Mouse (Mus musculus) cerebellum, postnatal 4 days (tissue): ENCODE results near the gene Rbm5.

Experiments used
- DNase-seq, 2 experiments: peaks; one replicate each; pipeline ENCODE4 v3.0.0; 2022; ENCODE audit warnings: low spot score in 2 of 2, mixed read lengths in 1 of 2

Gene Rbm5

GRCm38 (mm10) chr9:107770374-107771290 is at the start of gene Rbm5:
Rbm5 (minus strand) TSS chr9:107770996.
- DNase-seq: peak; percentile 82 to 90

- no peak for DNase-seq
Observed at GRCm38 (mm10) chr9:107812132-107812531, 41.3 kb upstream of the Rbm5 start.

GRCm38 (mm10) chr9:107810985-107811384 is 40.2 kb upstream of the Rbm5 start:
- DNase-seq: no peak

GRCm38 (mm10) chr9:107791714-107792113 is 20.9 kb upstream of the Rbm5 start:
- no peak for DNase-seq

GRCm38 (mm10) chr9:107782536-107783203 is 11.9 kb upstream of the Rbm5 start:
- DNase-seq: no peak

GRCm38 (mm10) chr9:107776809-107777208 is 6.0 kb upstream of the Rbm5 start:
- no peak for DNase-seq

- DNase-seq: no peak
Observed at GRCm38 (mm10) chr9:107774411-107774810, 3.6 kb upstream of the Rbm5 start.

- DNase-seq: no peak
Observed at GRCm38 (mm10) chr9:107771782-107772181, 986 bp upstream of the Rbm5 start.

GRCm38 (mm10) chr9:107770037-107770373 is 791 bp downstream of the Rbm5 start:
- no peak for DNase-seq

GRCm38 (mm10) chr9:107769445-107770000 is 1.3 kb downstream of the Rbm5 start:
- no peak for DNase-seq

- no peak for DNase-seq
Observed at GRCm38 (mm10) chr9:107768851-107769250, 1.9 kb downstream of the Rbm5 start.

- no peak for DNase-seq
Observed at GRCm38 (mm10) chr9:107759593-107759992, 11.2 kb downstream of the Rbm5 start.

- no peak for DNase-seq
Observed at GRCm38 (mm10) chr9:107750378-107750777, 20.4 kb downstream of the Rbm5 start.

GRCm38 (mm10) chr9:107748063-107748462 is 22.7 kb downstream of the Rbm5 start:
- DNase-seq: no peak

GRCm38 (mm10) chr9:107747310-107747709 is 23.5 kb downstream of the Rbm5 start:
- no peak for DNase-seq

GRCm38 (mm10) chr9:107746679-107747078 is 24.1 kb downstream of the Rbm5 start:
- DNase-seq: no peak

- no peak for DNase-seq
Observed at GRCm38 (mm10) chr9:107744061-107744460, 26.7 kb downstream of the Rbm5 start.

- DNase-seq: no peak
Observed at GRCm38 (mm10) chr9:107738841-107739202, 32.0 kb downstream of the Rbm5 start.

- DNase-seq: peak; percentile 86 to 94
Observed at GRCm38 (mm10) chr9:107738020-107738840, 32.6 kb downstream of the Rbm5 start.

GRCm38 (mm10) chr9:107736185-107736485 is 34.7 kb downstream of the Rbm5 start:
- DNase-seq: peak in 1 of 2 experiments; percentile 69

GRCm38 (mm10) chr9:107735356-107736184 is 35.2 kb downstream of the Rbm5 start:
- no peak for DNase-seq
